Mouse (Mus musculus) mouse trophoblast stem cell (cell line): ENCODE data around the gene Dcaf4.

ENCODE experiments used
- in situ Hi-C, 2 experiments: fragments of 300-500 bp; cut with MseI, MboI; formaldehyde crosslinking; loops; 2 replicates in 1 of 2; 3 replicates in 1 of 2; pipeline ENCODE4 v1.15.1; 2025

Dcaf4 gene

DNA sequence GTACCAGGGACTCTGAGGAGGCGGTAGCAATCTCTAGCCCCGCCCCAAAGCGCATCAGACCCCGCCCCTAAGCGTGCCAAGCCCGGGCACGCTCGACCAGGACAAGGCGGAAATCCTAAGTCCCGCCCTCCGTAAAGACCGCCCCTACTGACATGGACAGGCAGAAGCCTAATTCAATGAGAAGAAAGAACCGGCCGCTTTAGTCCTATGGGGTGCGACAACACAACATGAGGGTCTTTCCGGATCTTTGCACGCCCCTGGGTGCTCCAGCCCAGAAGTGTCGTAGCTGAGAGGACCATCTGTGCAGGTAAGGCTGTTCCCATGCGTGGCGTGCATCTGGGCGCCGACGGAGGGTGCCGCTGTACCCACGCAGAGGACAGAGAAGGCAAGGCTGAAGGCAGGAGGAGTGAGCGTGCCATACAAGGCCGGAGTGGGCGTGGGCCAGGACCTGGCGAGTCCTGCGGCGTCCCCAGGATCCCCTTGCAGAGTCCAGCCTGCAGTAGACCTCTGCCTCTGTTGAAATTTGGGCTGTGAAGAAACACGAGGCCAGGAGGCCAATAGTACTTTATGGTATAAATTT, at the start of gene Dcaf4:
TSS of gene Dcaf4 (plus strand) at position 156 of the 580 bp plus-strand sequence.
- in situ Hi-C loops: no loop called here

DNA sequence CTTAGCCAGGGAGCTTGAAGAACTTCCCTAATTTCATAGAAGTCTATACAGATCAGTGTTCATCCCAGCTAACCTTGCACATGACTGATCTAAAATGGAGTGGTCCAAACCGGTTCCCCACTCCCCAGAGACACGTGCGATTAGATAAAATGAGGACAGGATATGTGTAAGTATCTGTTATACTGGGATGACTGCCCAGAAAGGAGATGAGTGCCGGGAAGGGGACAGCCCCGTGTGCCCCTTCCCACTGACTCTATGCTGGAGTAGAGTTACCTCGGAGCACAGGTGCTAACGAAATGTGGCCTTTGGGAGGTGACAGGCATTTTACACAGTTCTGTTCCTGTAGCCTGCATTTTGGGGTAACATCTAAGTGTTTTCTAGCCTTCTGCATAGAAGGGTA, 48.5 kb upstream of the Dcaf4 start:
- in situ Hi-C loops: no loop called here

DNA sequence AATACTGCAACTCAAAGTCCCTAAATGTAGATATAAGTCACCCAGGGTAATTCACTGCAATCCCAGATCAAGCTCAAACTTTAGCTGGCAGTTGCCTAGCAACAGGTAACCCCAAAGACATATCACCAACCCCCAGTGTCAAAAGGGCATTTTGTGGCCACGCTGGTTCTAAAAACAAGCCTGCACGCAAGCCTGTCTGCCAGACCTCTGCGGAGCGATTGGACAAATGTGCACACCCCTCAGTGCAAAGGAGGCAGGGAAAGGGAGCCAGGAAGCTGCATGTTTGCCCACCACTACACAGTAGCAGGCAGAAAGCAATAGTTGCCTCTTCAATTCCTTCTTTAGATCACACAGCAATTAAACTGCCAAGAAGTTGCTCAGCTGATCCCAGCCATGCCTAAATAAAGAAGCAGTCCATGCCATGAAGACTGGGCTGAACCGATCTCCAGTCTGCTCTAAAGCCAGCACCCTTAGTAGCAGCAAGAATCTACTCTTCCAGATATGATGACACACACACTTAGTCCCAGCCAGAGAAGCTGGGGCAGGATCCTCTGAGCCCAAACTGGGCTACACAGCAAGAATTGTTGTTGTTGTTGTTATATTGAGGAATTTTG, 46.2 kb upstream of the Dcaf4 start:
- in situ Hi-C loops: no loop called here

DNA sequence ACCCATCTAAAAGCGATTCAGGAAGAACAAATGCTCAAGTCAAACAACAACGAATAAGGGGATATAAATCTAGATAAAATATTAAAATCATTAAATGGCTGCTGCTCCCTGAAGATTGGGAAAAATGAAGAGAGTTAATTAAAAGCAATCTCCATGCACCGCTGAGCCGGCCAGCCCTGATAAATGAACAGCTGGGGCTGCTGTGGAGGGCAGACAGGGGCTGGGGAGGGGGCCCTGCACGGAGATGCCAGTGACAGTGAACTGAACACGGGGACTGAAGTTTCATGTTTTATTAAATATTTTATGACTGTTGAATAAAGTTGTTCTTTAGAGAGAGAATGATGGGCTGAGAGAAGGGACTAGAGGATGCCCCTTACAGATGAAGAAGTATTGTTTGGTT, 44.8 kb upstream of the Dcaf4 start:
- in situ Hi-C loops: no loop called here

DNA sequence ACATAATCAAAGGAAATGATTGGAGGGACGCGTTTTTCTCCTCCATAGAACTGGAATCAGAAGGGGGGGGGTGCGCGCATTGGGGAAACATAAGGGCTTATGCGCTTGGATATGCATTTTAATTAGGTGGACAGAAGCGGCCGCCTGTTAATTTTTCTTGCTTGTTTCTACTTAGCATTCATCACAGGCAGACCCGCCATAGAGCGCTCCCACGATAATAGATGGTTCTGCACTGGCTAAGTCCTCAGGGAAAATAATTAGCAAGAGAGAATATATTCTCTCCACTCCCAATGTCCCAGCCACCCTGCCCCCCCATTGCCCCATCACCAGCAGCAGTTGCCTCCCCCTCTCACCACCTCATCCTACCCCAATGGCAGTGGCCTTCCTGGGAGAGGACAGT, 44.0 kb upstream of the Dcaf4 start:
- in situ Hi-C loops: no loop called here

DNA sequence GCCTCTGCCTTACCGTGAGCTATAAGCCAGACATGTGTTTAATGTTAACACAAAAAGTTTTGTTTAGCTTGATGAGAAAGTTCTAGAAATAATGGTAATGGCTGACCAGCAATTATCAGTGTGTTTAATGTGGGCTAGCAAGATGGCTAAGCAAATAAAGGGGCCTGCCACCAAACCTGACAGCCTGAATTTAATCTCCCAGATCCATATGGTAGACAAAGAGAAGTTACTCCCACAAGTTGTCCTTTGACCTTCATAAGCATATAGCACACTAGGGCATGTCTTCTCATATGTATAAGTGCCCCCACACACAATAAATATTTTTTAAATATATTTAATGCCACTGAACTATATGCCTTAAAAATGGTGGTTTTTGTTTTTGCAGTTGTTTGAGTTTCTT, 41.1 kb upstream of the Dcaf4 start:
- in situ Hi-C loops: no loop called here

DNA sequence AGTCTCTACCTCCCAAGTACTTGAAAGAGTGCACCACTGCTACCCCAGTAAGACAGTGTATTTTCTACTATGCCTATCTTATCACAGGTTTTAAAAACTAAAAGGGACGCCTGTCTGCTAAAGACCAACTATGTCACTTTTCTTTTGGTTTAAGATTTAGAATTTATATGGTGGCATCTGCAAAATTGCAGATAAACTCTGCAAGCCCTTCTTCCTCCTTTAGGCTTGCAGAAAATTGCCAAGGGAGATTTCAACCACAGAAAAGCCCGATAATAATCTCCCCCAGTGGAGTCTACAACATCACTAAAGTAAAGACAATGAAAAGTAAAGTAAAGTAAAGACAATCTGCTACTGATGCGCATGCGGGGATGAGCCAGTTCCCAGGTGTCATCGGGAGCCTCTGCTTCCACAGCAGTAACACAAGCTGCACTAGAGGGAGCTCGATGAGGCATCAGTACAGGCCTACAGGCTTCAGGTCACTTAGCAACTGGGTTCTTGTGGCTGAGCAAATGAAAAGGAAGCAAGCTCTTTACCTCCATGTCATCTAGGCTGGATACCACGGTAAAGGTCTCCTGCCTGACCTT, 40.4 kb upstream of the Dcaf4 start:
- in situ Hi-C loops: no loop called here

DNA sequence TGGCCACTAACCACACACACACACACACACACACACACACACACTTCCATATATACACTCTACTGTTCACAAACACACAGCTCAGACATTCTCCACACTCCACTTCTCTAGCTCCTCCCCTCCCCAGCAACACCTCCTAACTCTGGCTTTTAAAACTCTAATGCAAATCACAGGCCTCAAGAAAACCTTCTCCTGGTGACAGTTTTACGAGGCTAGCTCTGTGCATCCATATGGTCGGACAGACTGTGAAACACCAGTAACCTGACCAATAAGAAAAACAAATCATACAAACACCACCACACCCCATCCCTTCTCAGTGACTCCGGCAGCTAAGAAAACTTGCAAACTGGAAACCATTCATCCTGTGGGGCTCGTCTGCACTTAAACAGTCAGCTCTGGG, 38.8 kb upstream of the Dcaf4 start:
- in situ Hi-C loops: no loop called here

DNA sequence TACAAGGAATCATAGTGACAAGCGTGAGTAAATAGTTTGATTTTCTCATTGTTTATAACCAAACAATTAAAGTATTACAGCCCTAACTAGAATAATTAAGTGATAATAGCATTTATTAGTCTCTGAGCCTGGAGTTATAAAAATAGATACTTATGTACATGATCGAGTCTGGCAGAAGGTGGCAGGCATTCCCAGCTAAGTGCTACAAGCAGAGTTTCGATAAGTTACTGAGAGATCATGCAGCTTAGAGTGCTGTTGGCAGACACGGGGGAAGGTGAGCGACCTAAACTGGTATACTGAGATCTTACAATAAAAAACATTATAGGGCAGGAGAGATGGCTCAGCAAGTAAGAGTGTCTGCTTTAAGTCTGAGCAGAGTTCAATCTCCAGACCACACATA, 36.6 kb upstream of the Dcaf4 start:
- in situ Hi-C loops: no loop called here

DNA sequence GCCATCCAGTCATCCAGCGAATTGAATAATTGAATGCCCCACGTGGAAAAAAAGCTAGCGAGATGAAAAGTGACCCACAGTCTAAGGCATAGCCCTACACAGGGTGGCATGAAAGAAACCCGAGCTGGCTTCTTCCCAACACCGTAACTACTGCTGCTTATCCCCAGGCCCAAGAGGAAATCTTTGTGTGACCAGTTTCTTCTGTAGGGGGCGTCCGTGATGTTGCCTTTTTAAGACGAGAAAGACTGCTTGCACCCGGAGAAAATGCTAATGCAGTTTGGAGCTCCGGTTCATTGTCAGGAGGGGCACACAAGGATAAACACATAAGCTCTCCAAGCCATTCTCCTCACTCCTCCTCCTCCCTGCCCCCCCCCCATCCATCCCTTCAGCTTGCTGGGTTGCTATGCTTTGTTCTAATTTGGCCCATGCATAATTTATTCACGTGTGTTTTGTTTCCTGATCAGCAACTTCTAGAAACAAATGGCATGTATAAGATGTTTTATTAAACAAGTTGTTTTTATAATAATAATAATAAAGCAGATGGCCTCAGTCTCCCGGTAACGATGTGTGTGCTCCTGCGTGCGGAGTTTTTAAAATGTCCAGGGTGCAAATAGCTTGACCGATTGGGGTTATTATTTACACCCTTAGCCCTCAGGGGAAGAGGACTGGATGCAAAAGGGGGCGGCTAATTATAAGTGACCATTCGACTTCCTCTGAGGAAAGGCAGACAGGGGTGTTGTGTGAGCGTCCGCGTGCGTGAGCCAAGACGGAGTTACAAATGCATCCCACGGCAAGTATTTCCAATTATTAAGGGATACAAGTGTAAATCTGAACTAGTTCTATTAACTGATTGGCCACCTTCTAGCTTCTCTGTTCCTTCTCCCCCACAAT, 35.2 kb upstream of the Dcaf4 start:
- in situ Hi-C loops: no loop called here

DNA sequence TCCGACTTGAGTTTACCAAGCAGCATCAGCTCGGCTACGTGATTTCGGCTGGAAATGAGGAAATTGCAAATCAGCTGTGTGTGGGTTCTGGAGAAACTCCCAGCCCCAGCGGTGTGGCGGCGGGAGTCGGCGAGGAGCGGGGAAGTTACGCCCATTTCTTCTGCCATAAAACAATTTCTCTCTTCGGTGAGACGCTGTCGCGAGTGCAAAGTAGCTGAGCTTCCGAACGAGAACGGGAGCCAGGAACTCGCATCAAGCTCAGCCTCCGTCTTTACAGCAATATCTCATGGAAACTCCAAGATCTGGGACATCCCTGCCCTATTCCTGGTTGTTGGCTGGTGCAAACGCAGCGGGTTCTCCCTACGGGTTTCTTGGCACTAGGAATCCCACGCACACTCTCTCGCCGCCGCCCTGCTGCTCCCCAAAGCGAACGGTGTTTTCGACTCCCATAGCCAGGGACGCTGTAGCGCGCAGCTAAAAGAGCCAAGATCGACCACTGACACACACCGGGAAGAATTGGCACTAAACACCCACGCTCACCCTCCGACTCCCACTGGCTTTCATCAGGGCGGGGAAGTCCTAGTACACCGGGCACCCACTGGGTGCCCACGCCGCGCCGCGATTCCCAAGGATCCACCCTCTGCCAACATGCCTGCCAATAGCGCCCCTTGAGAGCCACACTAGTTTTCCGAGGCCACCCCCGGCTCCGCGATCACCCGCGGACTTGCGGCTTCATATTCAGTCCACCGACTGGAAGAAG, 34.2 kb upstream of the Dcaf4 start:
- in situ Hi-C loops: no loop called here

DNA sequence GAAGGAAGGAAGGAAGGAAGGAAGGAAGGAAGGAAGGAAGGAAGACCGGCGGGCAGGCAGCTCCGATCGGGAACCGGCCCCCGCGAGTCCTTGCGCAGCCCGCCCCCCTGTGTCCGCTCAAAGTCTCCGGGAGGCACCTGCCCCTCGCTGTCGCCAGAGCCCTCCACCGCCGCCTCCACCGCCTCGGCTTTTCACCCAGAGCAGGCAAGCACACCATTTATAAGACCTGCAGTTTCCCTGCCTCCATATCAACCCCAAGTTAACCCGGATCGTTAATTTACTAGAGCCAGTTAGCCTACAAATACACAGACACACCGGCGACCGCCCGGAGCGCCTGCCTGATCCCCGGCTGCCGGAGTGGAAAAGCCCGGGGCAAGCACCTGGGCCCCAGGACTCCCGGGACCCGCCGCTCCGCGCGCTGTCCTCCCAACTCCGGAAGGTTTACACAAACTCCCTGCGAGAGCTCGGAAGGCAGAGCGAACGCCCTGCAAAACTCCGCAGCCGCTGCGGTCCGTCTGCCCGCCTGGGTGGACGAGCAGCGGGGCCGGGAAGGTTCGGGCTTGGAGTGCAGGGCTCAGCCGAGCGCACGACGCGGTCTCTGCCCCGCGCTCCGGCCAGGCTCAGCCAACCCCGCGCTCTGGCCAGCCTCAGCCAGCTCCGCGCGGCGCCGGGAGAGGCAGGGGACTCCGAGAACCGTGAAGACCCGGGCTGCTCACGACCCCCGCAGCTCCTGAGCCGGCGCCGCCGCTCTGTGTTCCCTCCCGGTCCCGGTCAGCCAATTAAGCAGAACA, 33.4 kb upstream of the Dcaf4 start:
- in situ Hi-C loops: no loop called here

DNA sequence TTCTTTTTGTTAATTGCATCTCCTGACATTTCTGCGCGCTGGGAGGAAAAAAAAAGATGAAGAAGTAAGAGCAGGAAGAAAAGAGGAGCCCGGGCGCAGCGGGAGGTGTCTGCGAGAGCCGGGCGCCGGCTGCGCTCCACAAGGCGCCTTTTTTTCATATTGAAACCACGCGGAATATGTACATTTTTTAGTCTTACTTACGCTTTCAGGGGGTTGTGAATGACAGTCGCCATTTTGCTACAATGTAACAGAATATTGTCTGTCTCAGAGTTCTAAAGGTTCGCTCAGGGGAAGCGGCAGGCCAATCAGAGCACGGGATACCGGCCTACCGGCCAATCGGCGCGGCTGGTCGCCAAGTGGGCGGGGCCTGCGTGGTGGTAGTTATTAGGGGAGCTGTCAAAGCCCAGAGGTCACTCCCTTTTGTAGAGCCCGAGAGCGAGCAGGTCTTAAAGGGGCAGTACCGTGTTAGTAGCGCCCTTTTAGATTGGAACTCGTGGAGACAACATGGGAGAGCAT, 32.7 kb upstream of the Dcaf4 start, which contains the start of gene Dpf3:
TSS of gene Dpf3 (minus strand) at position 241 of the 516 bp plus-strand sequence.
- in situ Hi-C loops: no loop called here

DNA sequence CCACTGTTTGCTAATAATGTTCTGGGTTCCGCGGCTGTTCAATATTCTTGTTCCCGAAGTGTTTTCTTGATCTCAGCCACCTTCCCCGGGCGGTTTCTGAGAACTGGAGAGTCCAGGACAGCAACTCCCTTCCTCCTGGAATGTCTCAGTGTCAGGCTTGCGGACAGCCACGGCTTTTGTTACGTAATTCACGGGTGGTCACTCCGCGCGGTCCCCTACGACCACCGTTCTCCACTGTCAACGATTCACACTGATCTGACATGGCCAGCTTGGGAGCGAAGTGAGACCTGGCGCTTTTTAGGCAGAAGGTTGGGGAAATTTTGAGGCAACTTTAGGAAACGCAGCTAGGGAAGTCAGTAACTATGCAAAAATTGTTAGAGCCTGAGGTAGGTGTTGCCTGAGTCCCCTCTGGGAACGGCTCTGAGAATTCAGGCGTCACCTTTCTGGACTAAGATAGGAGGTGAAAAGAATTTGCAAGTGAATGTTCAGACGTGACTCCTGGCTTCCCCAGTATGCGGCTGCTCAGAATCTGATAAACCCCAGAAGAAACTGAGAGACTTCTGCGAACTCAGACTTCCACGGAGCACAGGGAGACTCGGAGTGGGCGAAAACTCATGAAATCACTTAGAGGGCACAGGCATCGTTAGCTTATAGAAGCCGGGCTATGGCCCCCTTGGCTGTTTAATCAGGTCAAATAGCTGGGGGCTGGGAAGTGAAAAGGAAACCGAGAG, 31.9 kb upstream of the Dcaf4 start:
- in situ Hi-C loops: no loop called here

DNA sequence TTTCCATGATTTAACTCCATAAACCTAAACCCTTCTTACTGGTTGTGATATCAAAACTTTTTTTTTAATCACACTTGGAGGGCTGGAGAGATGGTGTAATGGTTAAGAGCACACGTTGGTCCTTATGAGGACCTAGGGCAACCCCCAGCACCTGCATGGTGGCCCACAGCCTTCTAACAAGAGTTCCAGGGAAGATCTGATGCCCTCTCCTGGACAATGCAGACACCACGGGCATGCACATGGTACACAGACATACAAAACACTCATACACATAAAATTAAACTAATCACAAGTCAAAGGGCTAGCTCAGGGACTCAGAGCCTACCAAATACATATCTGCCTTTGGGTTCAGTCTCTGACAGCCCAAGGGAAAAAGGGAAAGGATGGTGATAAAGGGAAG, 30.5 kb upstream of the Dcaf4 start:
- in situ Hi-C loops: loop anchor here in 1 of 2 experiments (10.0 kb wide), 1 partner anchor 375 kb away; no protein-coding TSS in a partner anchor

DNA sequence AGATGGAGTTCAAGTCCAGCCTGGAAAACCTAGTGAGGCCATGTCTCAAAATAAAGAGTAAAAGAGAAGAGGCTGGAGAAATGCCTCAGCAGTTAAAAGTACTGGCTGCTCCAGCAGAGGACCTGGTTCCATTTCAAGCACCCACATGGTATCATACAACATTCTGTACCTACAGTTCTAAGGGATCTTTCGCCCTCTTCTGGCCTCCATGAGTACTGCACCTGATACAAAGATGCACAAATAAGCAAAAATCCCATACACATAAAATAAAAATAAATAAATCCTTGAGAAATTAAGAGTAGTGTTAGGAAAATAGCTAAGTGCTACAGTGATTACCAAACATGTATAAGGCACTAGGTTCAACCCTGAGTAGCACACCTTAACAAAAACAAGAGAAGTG, 28.7 kb upstream of the Dcaf4 start:
- in situ Hi-C loops: loop anchor here in 1 of 2 experiments (10.0 kb wide), 1 partner anchor 377 kb away; no protein-coding TSS in a partner anchor

DNA sequence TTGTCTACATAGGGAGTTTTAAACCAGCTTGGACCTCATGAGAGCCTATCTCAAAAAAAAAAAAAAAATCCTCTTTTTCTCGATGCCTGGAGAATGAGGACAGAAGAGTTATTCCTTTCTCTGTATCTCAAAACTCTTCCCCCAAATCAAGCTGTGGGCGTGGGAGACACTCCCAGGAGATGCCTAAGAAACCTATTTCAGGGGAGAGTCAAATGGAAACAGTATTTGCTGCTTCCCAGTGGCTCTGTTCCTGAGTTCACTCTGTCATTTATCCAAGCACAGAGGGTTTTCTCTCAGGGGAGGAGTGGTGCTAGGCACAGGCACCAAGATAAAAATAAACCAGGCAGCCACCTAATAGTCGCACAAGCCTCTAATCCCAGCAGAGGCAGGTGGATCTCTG, 27.5 kb upstream of the Dcaf4 start:
- in situ Hi-C loops: loop anchor here in 1 of 2 experiments (10.0 kb wide), 1 partner anchor 378 kb away; no protein-coding TSS in a partner anchor

DNA sequence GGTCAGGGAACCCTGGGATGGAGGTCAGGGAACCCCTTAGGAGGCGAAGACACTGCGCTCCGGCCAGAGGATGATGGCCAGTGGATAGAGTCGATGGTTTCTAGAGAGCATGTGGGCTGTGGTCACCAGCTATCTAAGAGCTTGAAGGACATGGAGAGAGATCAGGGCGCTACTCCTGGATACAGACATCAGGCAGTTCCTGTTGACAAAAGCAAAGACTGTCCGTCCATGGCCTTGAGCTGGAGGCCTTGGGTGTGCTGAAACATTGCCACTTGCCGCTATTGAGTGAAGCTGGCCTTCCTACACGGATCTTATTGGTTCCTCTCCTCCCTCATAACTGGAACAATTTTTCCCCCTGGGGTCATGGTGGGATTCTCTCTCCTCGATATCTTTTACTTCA, 26.1 kb upstream of the Dcaf4 start:
- in situ Hi-C loops: loop anchor here in 1 of 2 experiments (10.0 kb wide), 1 partner anchor 379 kb away; no protein-coding TSS in a partner anchor

DNA sequence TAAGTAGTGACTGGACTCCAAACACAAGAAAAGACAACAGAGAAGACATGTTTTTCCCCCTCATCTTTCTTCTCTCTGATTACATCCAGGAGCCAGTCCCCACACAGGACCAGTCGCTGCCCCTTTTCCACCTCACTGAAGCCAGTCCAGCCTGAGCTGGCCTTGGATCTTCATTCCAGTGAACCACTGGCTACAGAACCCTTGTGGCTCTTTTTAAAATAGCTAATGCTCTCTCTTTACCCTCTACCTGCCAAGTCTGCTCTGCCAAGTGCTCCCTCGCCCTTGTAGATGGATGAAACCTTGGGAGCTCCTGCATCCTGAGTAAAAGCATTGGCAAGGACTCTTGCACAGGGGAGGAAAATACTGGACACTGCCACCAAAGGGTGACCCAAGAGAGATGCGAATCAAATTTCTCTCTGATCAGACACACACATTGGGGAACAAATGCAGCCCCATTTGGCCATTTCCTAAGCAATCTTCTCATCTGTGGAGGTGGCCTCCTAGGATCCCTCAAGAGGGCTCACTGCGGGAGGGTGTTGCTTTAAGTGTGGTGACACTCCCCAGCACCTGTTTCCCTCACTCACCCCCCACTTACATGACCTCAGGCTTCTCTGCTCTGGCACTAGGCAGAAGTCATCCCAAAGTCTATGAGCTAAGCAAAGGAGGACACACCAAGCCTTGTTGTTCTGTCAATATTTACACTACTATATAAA, 24.9 kb upstream of the Dcaf4 start:
- in situ Hi-C loops: loop anchor here (5.0 to 10.0 kb wide), 2 partner anchors 381 to 383 kb away; no protein-coding TSS in a partner anchor
